Mouse (Mus musculus) lung, embryonic 16.5 days (tissue): ENCODE measurements around the gene Fmo6. TPM values are rescaled to one million over a fixed set of nuclear protein-coding genes. Genes with fewer than 3 reads are reported as not detected.

ENCODE experiments used
- ATAC-seq: fragments of 200-750 bp; cut with Nextera tagmentation; 2 replicates; pipeline ENCODE4 v1.8.0; 2017; ENCODE audit warnings: low read depth, mild to moderate bottlenecking, moderate library complexity
- H3K27ac ChIP-seq: fragments of 300-500 bp; sonication (generic); 2 replicates; pipeline ENCODE4 v1.5.1; 2014; ENCODE audit warnings: mild to moderate bottlenecking, control low read depth, low read length
- H3K27me3 ChIP-seq: fragments of 300-500 bp; sonication (generic); 2 replicates; pipeline ENCODE4 v1.6.1; 2014; ENCODE audit warnings: low read depth, low read length, mixed read lengths; ENCODE audit not compliant: control insufficient read depth, insufficient read depth
- H3K36me3 ChIP-seq: fragments of 300-500 bp; sonication (generic); 2 replicates; pipeline ENCODE4 v1.6.1; 2014; ENCODE audit warnings: low read length; ENCODE audit not compliant: control insufficient read depth, insufficient read depth
- H3K4me1 ChIP-seq: fragments of 300-500 bp; sonication (generic); replicated peaks from 2 replicates; pipeline ENCODE4 v1.6.1; 2014; ENCODE audit warnings: low read length, mixed read lengths; ENCODE audit not compliant: control insufficient read depth, insufficient read depth
- H3K4me2 ChIP-seq: fragments of 300-500 bp; sonication (generic); 2 replicates; pipeline ENCODE4 v1.6.1; 2014; ENCODE audit warnings: low read depth, low read length, control low read depth
- H3K4me3 ChIP-seq: fragments of 300-500 bp; sonication (generic); 2 replicates; pipeline ENCODE4 v1.5.1; 2014; ENCODE audit warnings: mild to moderate bottlenecking, low read length, control low read depth
- H3K9ac ChIP-seq: fragments of 300-500 bp; sonication (generic); 2 replicates; pipeline ENCODE4 v1.6.1; 2014; ENCODE audit warnings: low read length, control low read depth
- H3K9me3 ChIP-seq: fragments of 300-500 bp; sonication (generic); 2 replicates; pipeline ENCODE4 v1.6.1; 2016; ENCODE audit warnings: low read length; ENCODE audit not compliant: control insufficient read depth
- WGBS: fragments of 180-500 bp; shearing (Covaris S2); extraction: QIAGEN DNeasy Blood & Tissue Kit; methylation state at CpG from one replicate; pipeline ENCODE4 v1.1.7; 2014; 5-methylcytosine and 5-hydroxymethylcytosine counted together
- polyA plus RNA-seq: library from polyadenylated mRNA; unstranded; fragments of >200 nt; fragmentation: Nextera tagmentation; extraction: Ambion mirVana; gene quantifications from 2 replicates; pipeline ENCODE4 v1.2.1, GENCODE M21; 2015

Gene Fmo6
- polyA plus RNA-seq, 1 experiment from 2014 or later = not detected

GRCm38 (mm10) chr1:162870978-162871377 is 66.3 kb downstream of the Fmo6 start:
- Histone ChIP-seq H3K4me1 (peaks cover 9% of the 10 kb centered on the region), H3K27me3 (no peaks in the 10 kb centered on the region), H3K27ac (no peak overlapping the region), H3K4me3 (no peak overlapping the region), H3K4me2 (no peak overlapping the region), H3K9me3 (no peaks in the 10 kb centered on the region), H3K9ac (no peak overlapping the region), H3K36me3 (no peaks in the 10 kb centered on the region)
- 73% methylated on average over 7 of the region's 7 CpGs for WGBS
- ATAC-seq = no peak

GRCm38 (mm10) chr1:162867396-162867795 is 69.9 kb downstream of the Fmo6 start:
- H3K27ac ChIP-seq = no peak overlapping the region
- ATAC-seq = no peak
- H3K36me3 ChIP-seq = no peaks in the 10 kb centered on the region

More at GRCm38 (mm10) chr1:162867396-162867795, 69.9 kb downstream of the Fmo6 start:
- Histone ChIP-seq H3K27me3 (no peaks in the 10 kb centered on the region), H3K4me1 (peaks cover 9% of the 10 kb centered on the region), H3K9me3 (no peaks in the 10 kb centered on the region), H3K9ac (no peak overlapping the region), H3K4me3 (no peak overlapping the region), H3K4me2 (no peak overlapping the region)
- 61% methylated on average over 4 of the region's 4 CpGs for WGBS

Other genes with a start within 250 kb of the Fmo6 start
- 147 TPM in 2 replicates for gene Prrc2c, start 197.0 kb downstream of the Fmo6 start, polyA plus RNA-seq
- 2.4 and 3.3 TPM in 2 replicates for gene Fmo4, start 123.5 kb downstream of the Fmo6 start, polyA plus RNA-seq
- gene Fmo1, start 70.9 kb downstream of the Fmo6 start, polyA plus RNA-seq = 29.2 and 41.0 TPM in 2 replicates
- gene Fmo2, start 38.8 kb downstream of the Fmo6 start, polyA plus RNA-seq = 48.3 and 70.3 TPM in 2 replicates
- gene Fmo3, start 47.0 kb upstream of the Fmo6 start, polyA plus RNA-seq = not detected in 2 replicates
- not detected in 2 replicates for gene Mroh9, start 148.2 kb upstream of the Fmo6 start, polyA plus RNA-seq